Mouse (Mus musculus): ENCODE measurements at regions not wholly inside any gene's neighbourhood (a gene's known extent, or its start where the extent isn't known, plus 50 kb on each side); places are given as distances from the start of the nearest gene placed in this dataset.
A peak's percentile ranks its signal among the peaks of the same experiment; 100 is the strongest.

GRCm38 (mm10) chr2:47994185-47994584, 819.7 kb upstream of the Acvr2a start:
- no peak for TF ChIP-seq POLR2A (IDR thresholded peaks at IDR 0.05; ENCODE audit: borderline replicate concordance, insufficient read depth, low read length)
- TF ChIP-seq CTCF (IDR thresholded peaks at IDR 0.05; ENCODE audit: borderline replicate concordance, insufficient read depth, low read depth, low read length) = no peak
- H3K27me3 ChIP-seq (ENCODE audit: control insufficient read depth, insufficient read depth, low read length) = no peaks in the 10 kb centered on the region
- no peak overlapping the region for H3K4me3 ChIP-seq (replicated peaks; ENCODE audit: insufficient read depth, low read depth, low read length)
- no peaks in the 10 kb centered on the region for H3K4me1 ChIP-seq (ENCODE audit: control insufficient read depth, insufficient read depth, low read length)
- DNase-seq = peak in 1 of 2 experiments; percentile 4
- no peak overlapping the region for H3K27ac ChIP-seq (ENCODE audit: insufficient read depth, low read length)
- 14% methylated on average over 5 of the region's 5 CpGs for WGBS

GRCm38 (mm10) chr2:48001230-48001629, 812.7 kb upstream of the Acvr2a start:
- DNase-seq = no peak
- 97% methylated on average over 6 of the region's 6 CpGs for WGBS
- Histone ChIP-seq H3K27me3 (ENCODE audit: control insufficient read depth, insufficient read depth, low read length) (no peaks in the 10 kb centered on the region), H3K4me1 (ENCODE audit: control insufficient read depth, insufficient read depth, low read length) (no peaks in the 10 kb centered on the region), H3K4me3 (replicated peaks; ENCODE audit: insufficient read depth, low read depth, low read length) (no peak overlapping the region), H3K27ac (ENCODE audit: insufficient read depth, low read length) (no peak overlapping the region)
- TF ChIP-seq CTCF (IDR thresholded peaks at IDR 0.05; ENCODE audit: borderline replicate concordance, insufficient read depth, low read depth, low read length) = no peak
- no peak for TF ChIP-seq POLR2A (IDR thresholded peaks at IDR 0.05; ENCODE audit: borderline replicate concordance, insufficient read depth, low read length)

- Histone ChIP-seq H3K27ac (ENCODE audit: insufficient read depth, low read length) (no peak overlapping the region), H3K4me1 (ENCODE audit: control insufficient read depth, insufficient read depth, low read length) (no peaks in the 10 kb centered on the region), H3K27me3 (ENCODE audit: control insufficient read depth, insufficient read depth, low read length) (no peaks in the 10 kb centered on the region), H3K4me3 (replicated peaks; ENCODE audit: insufficient read depth, low read depth, low read length) (no peak overlapping the region)
- WGBS = 57% methylated on average over 11 of the region's 11 CpGs
- TF ChIP-seq CTCF (IDR thresholded peaks at IDR 0.05; ENCODE audit: borderline replicate concordance, insufficient read depth, low read depth, low read length) = peak; percentile 40; the same call in 1 of the 2 replicates
- no peak for TF ChIP-seq POLR2A (IDR thresholded peaks at IDR 0.05; ENCODE audit: borderline replicate concordance, insufficient read depth, low read length)
- peak in 1 of 2 experiments; percentile 45 for DNase-seq
These were observed 812.0 kb upstream of the Acvr2a start for GRCm38 (mm10) chr2:48001800-48002507.

- Histone ChIP-seq H3K27me3 (ENCODE audit: control insufficient read depth, insufficient read depth, low read length) (no peaks in the 10 kb centered on the region), H3K4me1 (ENCODE audit: control insufficient read depth, insufficient read depth, low read length) (no peaks in the 10 kb centered on the region), H3K4me3 (replicated peaks; ENCODE audit: insufficient read depth, low read depth, low read length) (no peak overlapping the region), H3K27ac (ENCODE audit: insufficient read depth, low read length) (no peak overlapping the region)
- no peak for TF ChIP-seq CTCF (IDR thresholded peaks at IDR 0.05; ENCODE audit: borderline replicate concordance, insufficient read depth, low read depth, low read length)
- TF ChIP-seq POLR2A (IDR thresholded peaks at IDR 0.05; ENCODE audit: borderline replicate concordance, insufficient read depth, low read length) = no peak
- no peak for DNase-seq
- WGBS = 88% methylated on average over 2 of the region's 2 CpGs
These were observed 803.6 kb upstream of the Acvr2a start for GRCm38 (mm10) chr2:48010308-48010707.

GRCm38 (mm10) chr2:48027559-48027958, 786.4 kb upstream of the Acvr2a start:
- H3K4me3 ChIP-seq (replicated peaks; ENCODE audit: insufficient read depth, low read depth, low read length) = no peak overlapping the region
- no peaks in the 10 kb centered on the region for H3K4me1 ChIP-seq (ENCODE audit: control insufficient read depth, insufficient read depth, low read length)
- no peaks in the 10 kb centered on the region; the same call in 1 of the 2 replicates for H3K27me3 ChIP-seq (ENCODE audit: control insufficient read depth, insufficient read depth, low read length)
- no peak for DNase-seq
- WGBS = 26% methylated on average over 7 of the region's 7 CpGs
- H3K27ac ChIP-seq (ENCODE audit: insufficient read depth, low read length) = no peak overlapping the region
- TF ChIP-seq CTCF (IDR thresholded peaks at IDR 0.05; ENCODE audit: borderline replicate concordance, insufficient read depth, low read depth, low read length) (no peak), POLR2A (IDR thresholded peaks at IDR 0.05; ENCODE audit: borderline replicate concordance, insufficient read depth, low read length) (no peak)

- H3K27me3 ChIP-seq (ENCODE audit: control insufficient read depth, insufficient read depth, low read length) = no peaks in the 10 kb centered on the region; the same call in 1 of the 2 replicates
- no peak overlapping the region for H3K27ac ChIP-seq (ENCODE audit: insufficient read depth, low read length)
- no peaks in the 10 kb centered on the region for H3K4me1 ChIP-seq (ENCODE audit: control insufficient read depth, insufficient read depth, low read length)
- no peak for DNase-seq
- TF ChIP-seq POLR2A (IDR thresholded peaks at IDR 0.05; ENCODE audit: borderline replicate concordance, insufficient read depth, low read length) (no peak), CTCF (IDR thresholded peaks at IDR 0.05; ENCODE audit: borderline replicate concordance, insufficient read depth, low read depth, low read length) (no peak)
- 88% methylated on average over 1 of the region's 1 CpGs for WGBS
- no peak overlapping the region for H3K4me3 ChIP-seq (replicated peaks; ENCODE audit: insufficient read depth, low read depth, low read length)
These were observed 752.5 kb upstream of the Acvr2a start for GRCm38 (mm10) chr2:48061375-48061774.

GRCm38 (mm10) chr2:48063436-48063835, 750.5 kb upstream of the Acvr2a start:
- 17% methylated on average over 9 of the region's 9 CpGs for WGBS
- no peak overlapping the region for H3K4me3 ChIP-seq (replicated peaks; ENCODE audit: insufficient read depth, low read depth, low read length)

GRCm38 (mm10) chr2:48065162-48065561, 748.7 kb upstream of the Acvr2a start:
- Histone ChIP-seq H3K27ac (ENCODE audit: insufficient read depth, low read length) (no peak overlapping the region), H3K4me3 (replicated peaks; ENCODE audit: insufficient read depth, low read depth, low read length) (no peak overlapping the region), H3K4me1 (ENCODE audit: control insufficient read depth, insufficient read depth, low read length) (no peaks in the 10 kb centered on the region), H3K27me3 (ENCODE audit: control insufficient read depth, insufficient read depth, low read length) (no peaks in the 10 kb centered on the region; the same call in 1 of the 2 replicates)
- TF ChIP-seq POLR2A (IDR thresholded peaks at IDR 0.05; ENCODE audit: borderline replicate concordance, insufficient read depth, low read length) = no peak
- TF ChIP-seq CTCF (IDR thresholded peaks at IDR 0.05; ENCODE audit: borderline replicate concordance, insufficient read depth, low read depth, low read length) = no peak
- no peak for DNase-seq
- WGBS = 43% methylated on average over 3 of the region's 3 CpGs

More at GRCm38 (mm10) chr2:48063436-48063835, 750.5 kb upstream of the Acvr2a start:
- DNase-seq = peak; percentile 82 to 91
- Histone ChIP-seq H3K4me1 (ENCODE audit: control insufficient read depth, insufficient read depth, low read length) (no peaks in the 10 kb centered on the region), H3K27ac (ENCODE audit: insufficient read depth, low read length) (no peak overlapping the region), H3K27me3 (ENCODE audit: control insufficient read depth, insufficient read depth, low read length) (no peaks in the 10 kb centered on the region; the same call in 1 of the 2 replicates)
- TF ChIP-seq POLR2A (IDR thresholded peaks at IDR 0.05; ENCODE audit: borderline replicate concordance, insufficient read depth, low read length) (no peak), CTCF (IDR thresholded peaks at IDR 0.05; ENCODE audit: borderline replicate concordance, insufficient read depth, low read depth, low read length) (no peak)

Data from cerebellum, adult 2 months (tissue).